Mouse (Mus musculus): Measurements from ENCODE around the gene 9930104L06Rik. TPM values are rescaled to one million over a fixed set of nuclear protein-coding genes. Genes with fewer than 3 reads are reported as not detected.
"Not testable (repeated sequence)": the region's sequence is repeated elsewhere in the genome, so short reads cannot be mapped to it uniquely, and the experiment has no call there.

Gene 9930104L06Rik
- polyA plus RNA-seq, 1 experiment, result 6.5 TPM

DNA sequence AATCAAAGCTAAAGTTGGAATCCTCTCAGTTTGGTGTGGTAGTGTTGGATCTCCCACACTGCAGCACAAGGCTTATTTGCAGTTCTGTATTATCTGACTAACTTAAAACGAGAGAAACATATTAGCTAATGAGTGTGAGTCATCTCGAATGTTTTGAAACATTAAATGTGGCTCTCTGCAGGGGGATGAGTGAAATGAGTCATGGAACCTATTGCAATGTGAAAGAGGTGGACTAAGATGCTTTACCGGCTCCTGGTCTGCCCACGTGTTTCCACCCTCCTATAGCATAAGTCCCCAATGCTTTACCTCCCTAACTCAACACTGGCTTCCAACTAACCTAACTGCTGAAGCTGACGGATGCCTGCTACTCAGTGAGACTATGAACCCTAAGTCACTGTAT, 8.7 kb upstream of the 9930104L06Rik start:
- no peaks in the 10 kb centered on the region for H3K27me3 ChIP-seq (ENCODE audit: control insufficient read depth, insufficient read depth, insufficient read length)
- TF ChIP-seq MYOG (IDR thresholded peaks at IDR 0.05; ENCODE audit: control insufficient read depth, extremely low read depth, insufficient read length), result no peak
- no peak for TF ChIP-seq CEBPB (IDR thresholded peaks at IDR 0.05; ENCODE audit: low read depth)
- TF ChIP-seq MAX (IDR thresholded peaks at IDR 0.05), result no peak

DNA sequence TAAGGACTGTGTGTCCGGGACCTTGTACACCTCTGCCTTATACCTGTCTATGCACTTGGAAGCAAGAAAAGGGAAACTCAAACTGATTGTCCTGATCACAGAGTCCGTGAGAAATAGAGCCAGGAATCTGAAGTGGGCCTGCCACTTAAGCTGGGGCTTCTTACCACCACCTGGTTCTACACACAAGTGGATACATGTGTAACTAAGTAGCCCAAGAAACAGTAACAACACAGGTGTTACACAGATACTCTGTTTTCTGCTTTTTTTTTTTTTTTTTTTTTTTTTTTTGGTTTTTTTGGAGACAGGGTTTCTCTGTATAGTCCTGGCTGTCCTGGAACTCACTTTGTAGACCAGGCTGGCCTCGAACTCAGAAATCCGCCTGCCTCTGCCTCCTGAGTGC, 2.4 kb downstream of the 9930104L06Rik start, which contains the start of gene Cdca8:
TSS of gene Cdca8 (minus strand) at position 101 of the 400 bp plus-strand sequence.
- H3K79me3 ChIP-seq (ENCODE audit: low read depth), result peaks cover 28% of the 10 kb centered on the region
- not testable (repeated sequence) for H3K27me3 ChIP-seq (ENCODE audit: control insufficient read depth, insufficient read depth, insufficient read length); H3K4me3 ChIP-seq (ENCODE audit: insufficient read depth, poor library complexity, severe bottlenecking); H3ac ChIP-seq (ENCODE audit: control insufficient read depth, insufficient read length, low read depth)
- H3K79me2 ChIP-seq (ENCODE audit: control insufficient read depth, insufficient read depth), result peaks cover 43% of the 10 kb centered on the region
- H3K36me3 ChIP-seq (ENCODE audit: control insufficient read depth, insufficient read depth), result peaks cover 32% of the 10 kb centered on the region

More for the DNA sequence above, 8.7 kb upstream of the 9930104L06Rik start:
- peaks cover 17% of the 10 kb centered on the region for H3K79me3 ChIP-seq (ENCODE audit: low read depth)
- H3K36me3 ChIP-seq (ENCODE audit: control insufficient read depth, insufficient read depth), result peaks cover 81% of the 10 kb centered on the region
- H3K4me3 ChIP-seq (ENCODE audit: insufficient read depth, poor library complexity, severe bottlenecking), result no peak overlapping the region
- no peak overlapping the region for H3ac ChIP-seq (ENCODE audit: control insufficient read depth, insufficient read length, low read depth)
- H3K79me2 ChIP-seq (ENCODE audit: control insufficient read depth, insufficient read depth), result peaks cover 29% of the 10 kb centered on the region

DNA sequence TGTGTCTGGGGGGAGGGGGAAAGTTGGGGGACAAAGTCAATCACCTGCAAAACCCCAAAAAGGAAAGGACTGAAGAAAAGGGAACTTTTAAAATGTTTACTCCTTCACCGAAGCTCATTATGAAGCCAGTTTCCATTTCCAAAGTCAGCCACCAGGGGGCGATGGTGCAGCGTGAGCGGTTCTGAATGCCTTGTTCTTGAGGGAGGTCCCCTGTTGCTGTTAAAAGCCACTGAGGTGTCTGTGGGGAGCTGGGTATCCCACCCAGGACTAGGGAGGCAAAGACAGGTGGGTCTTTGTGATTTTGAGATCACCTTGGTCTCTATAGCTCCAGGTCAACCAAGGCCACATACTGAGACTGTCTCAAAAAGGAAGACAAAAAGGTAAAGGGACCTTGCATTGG, 6.2 kb downstream of the 9930104L06Rik start:
- TF ChIP-seq MYOD1 (IDR thresholded peaks at IDR 0.05; ENCODE audit: control insufficient read depth, insufficient read length, low read depth), result no peak
- TF ChIP-seq CTCF (IDR thresholded peaks at IDR 0.05; ENCODE audit: control insufficient read depth, insufficient read depth, insufficient read length), result peak; percentile 49
- Histone ChIP-seq H3K79me3 (ENCODE audit: low read depth) (peaks cover 2% of the 10 kb centered on the region), H3K36me3 (ENCODE audit: control insufficient read depth, insufficient read depth) (peaks cover 32% of the 10 kb centered on the region), H3K27me3 (ENCODE audit: control insufficient read depth, insufficient read depth, insufficient read length) (no peaks in the 10 kb centered on the region), H3ac (ENCODE audit: control insufficient read depth, insufficient read length, low read depth) (no peak overlapping the region), H3K4me3 (ENCODE audit: insufficient read depth, poor library complexity, severe bottlenecking) (no peak overlapping the region), H3K79me2 (ENCODE audit: control insufficient read depth, insufficient read depth) (peaks cover 10% of the 10 kb centered on the region)

DNA sequence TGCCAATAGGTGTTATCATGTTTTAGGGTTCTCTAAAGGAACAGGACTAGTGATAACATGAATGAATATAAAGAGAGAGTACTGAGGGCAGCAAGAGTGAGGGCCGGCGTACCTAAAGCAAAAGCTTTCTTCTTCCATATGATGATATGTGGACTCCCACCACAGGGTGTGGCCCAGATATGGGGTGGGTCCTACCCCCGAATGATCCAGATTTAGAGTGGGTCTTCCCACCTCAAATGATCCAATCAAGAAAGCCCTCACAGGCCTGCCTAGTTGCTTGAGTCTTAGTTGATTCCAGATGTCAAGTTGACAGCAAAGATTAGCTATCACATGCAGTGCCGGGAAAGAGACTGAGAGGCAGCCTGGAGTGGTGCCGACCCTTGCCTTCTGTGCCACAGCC, 6.9 kb downstream of the 9930104L06Rik start:
- no peak for TF ChIP-seq FOSL1 (IDR thresholded peaks at IDR 0.05; ENCODE audit: insufficient read depth, low read length, poor library complexity, severe bottlenecking)
- TF ChIP-seq USF1 (IDR thresholded peaks at IDR 0.05; ENCODE audit: low read depth), result no peak
- no peak for TF ChIP-seq MYOG (IDR thresholded peaks at IDR 0.05; ENCODE audit: control insufficient read depth, extremely low read depth, insufficient read length)
- TF ChIP-seq CTCF (IDR thresholded peaks at IDR 0.05; ENCODE audit: control insufficient read depth, insufficient read depth, insufficient read length), result no peak
- TF ChIP-seq MAX (IDR thresholded peaks at IDR 0.05), result no peak
- no peak for TF ChIP-seq CEBPB (IDR thresholded peaks at IDR 0.05; ENCODE audit: low read depth)
- no peak for TF ChIP-seq MYOD1 (IDR thresholded peaks at IDR 0.05; ENCODE audit: control insufficient read depth, insufficient read length, low read depth)

DNA sequence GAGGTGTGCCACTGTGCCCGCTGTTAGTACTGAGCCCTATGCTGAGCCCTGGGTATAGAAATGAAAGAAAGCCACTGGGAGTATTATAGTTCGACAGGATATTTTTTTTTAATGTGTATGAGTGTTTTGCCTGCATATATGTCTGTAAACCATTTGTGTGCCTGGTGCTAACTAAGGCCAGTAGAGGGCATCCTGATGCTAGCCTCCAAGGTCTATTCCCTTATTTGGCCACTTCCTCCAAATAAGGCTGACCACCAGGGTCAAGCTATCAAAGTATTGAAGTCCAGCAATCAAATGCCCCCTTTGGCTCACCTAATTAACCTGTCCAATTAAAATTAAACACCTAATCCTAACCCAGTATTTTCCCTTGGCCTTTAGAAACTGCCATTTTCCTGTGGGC, 8.1 kb downstream of the 9930104L06Rik start:
- Histone ChIP-seq H3K79me3 (ENCODE audit: low read depth) (no peaks in the 10 kb centered on the region), H3K4me3 (ENCODE audit: insufficient read depth, poor library complexity, severe bottlenecking) (no peak overlapping the region), H3K79me2 (ENCODE audit: control insufficient read depth, insufficient read depth) (no peaks in the 10 kb centered on the region), H3K36me3 (ENCODE audit: control insufficient read depth, insufficient read depth) (peaks cover 17% of the 10 kb centered on the region), H3ac (ENCODE audit: control insufficient read depth, insufficient read length, low read depth) (no peak overlapping the region), H3K27me3 (ENCODE audit: control insufficient read depth, insufficient read depth, insufficient read length) (peaks cover 8% of the 10 kb centered on the region)
- TF ChIP-seq MYOG (IDR thresholded peaks at IDR 0.05; ENCODE audit: control insufficient read depth, extremely low read depth, insufficient read length) (no peak), CEBPB (IDR thresholded peaks at IDR 0.05; ENCODE audit: low read depth) (no peak), FOSL1 (IDR thresholded peaks at IDR 0.05; ENCODE audit: insufficient read depth, low read length, poor library complexity, severe bottlenecking) (no peak), CTCF (IDR thresholded peaks at IDR 0.05; ENCODE audit: control insufficient read depth, insufficient read depth, insufficient read length) (no peak), MAX (IDR thresholded peaks at IDR 0.05) (no peak), USF1 (IDR thresholded peaks at IDR 0.05; ENCODE audit: low read depth) (no peak)

More for the DNA sequence above, 6.9 kb downstream of the 9930104L06Rik start:
- H3ac ChIP-seq (ENCODE audit: control insufficient read depth, insufficient read length, low read depth), result no peak overlapping the region
- H3K4me3 ChIP-seq (ENCODE audit: insufficient read depth, poor library complexity, severe bottlenecking), result no peak overlapping the region
- no peaks in the 10 kb centered on the region for H3K79me3 ChIP-seq (ENCODE audit: low read depth)
- H3K79me2 ChIP-seq (ENCODE audit: control insufficient read depth, insufficient read depth), result peaks cover 2% of the 10 kb centered on the region
- H3K36me3 ChIP-seq (ENCODE audit: control insufficient read depth, insufficient read depth), result peaks cover 25% of the 10 kb centered on the region
- no peaks in the 10 kb centered on the region for H3K27me3 ChIP-seq (ENCODE audit: control insufficient read depth, insufficient read depth, insufficient read length)

DNA sequence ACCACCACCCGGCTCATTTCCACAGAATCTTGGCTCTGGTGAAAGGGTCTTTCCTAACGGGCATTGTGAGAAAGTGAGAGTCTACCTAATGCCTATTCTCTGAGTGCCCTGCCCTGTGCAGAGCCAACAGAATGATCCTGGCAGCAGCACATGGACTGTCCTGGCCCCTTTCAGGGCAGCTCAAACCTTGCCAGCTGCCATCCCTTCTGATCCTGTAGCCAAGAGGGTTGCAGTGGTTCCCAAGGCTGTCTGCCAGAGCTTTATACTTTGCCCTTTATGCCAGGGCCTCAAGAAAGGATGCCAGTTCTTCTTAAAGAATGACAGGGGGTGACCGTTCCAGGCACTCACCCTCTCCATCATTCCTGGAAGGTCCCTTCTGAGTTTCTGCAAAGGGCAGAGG, 12.6 kb downstream of the 9930104L06Rik start:
- H3K79me2 ChIP-seq (ENCODE audit: control insufficient read depth, insufficient read depth), result no peaks in the 10 kb centered on the region
- H3K27me3 ChIP-seq (ENCODE audit: control insufficient read depth, insufficient read depth, insufficient read length), result peaks cover 52% of the 10 kb centered on the region
- TF ChIP-seq CEBPB (IDR thresholded peaks at IDR 0.05; ENCODE audit: low read depth) (no peak), MYOG (IDR thresholded peaks at IDR 0.05; ENCODE audit: control insufficient read depth, extremely low read depth, insufficient read length) (no peak), USF1 (IDR thresholded peaks at IDR 0.05; ENCODE audit: low read depth) (no peak), FOSL1 (IDR thresholded peaks at IDR 0.05; ENCODE audit: insufficient read depth, low read length, poor library complexity, severe bottlenecking) (no peak), CTCF (IDR thresholded peaks at IDR 0.05; ENCODE audit: control insufficient read depth, insufficient read depth, insufficient read length) (no peak), MYOD1 (IDR thresholded peaks at IDR 0.05; ENCODE audit: control insufficient read depth, insufficient read length, low read depth) (no peak), MAX (IDR thresholded peaks at IDR 0.05) (no peak)
- no peaks in the 10 kb centered on the region for H3K79me3 ChIP-seq (ENCODE audit: low read depth)
- no peaks in the 10 kb centered on the region for H3K36me3 ChIP-seq (ENCODE audit: control insufficient read depth, insufficient read depth)
- no peak overlapping the region for H3K4me3 ChIP-seq (ENCODE audit: insufficient read depth, poor library complexity, severe bottlenecking)
- no peak overlapping the region for H3ac ChIP-seq (ENCODE audit: control insufficient read depth, insufficient read length, low read depth)

Data from C2C12 (cell line).